Mouse (Mus musculus) adipocyte (in vitro differentiated cells): ENCODE measurements around the gene Bend6.

Experiments used
- DNase-seq: peaks from one replicate; pipeline ENCODE4 v3.0.0-alpha.2; 2016; ENCODE audit warnings: low spot score

The Bend6 gene

DNA sequence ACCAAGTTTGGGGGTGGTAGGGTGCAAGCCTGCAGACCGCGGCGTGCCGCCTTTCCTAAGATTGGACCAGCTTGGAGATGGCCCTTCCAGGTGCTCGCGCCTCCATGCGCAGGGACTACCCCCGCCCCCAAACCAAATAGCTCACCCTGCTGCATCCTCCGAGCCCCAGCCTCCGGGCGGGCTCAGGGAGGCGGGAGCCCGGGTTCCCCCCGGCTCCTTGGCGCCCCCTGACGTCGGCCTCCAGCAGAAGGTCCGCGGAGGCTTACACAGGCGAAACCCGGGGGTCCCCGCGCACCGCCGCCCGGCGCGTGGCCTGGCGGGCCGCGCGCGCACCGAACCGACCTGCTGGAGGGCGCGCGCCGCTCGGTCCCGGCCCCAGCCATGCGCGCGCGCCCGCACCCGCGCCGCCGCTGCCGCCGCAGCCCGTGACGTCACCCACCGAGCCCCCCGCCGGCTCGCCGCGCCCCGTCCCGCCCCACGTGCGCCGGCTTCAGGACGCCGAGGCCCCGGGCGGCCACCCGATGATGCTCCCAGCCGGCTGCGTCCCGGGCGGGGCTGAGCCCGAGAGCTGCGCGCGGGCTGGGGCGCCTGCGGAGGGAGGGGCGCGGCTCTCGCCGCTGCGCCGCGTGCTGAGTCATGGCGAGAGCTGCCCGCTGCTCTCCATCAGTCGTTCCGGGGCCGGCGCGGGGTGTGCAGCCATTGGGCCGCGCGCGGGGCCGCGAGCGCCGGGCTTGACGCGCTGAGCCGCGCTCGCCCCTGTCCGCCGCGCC, at the start of gene Bend6:
Gene Bend6, minus strand, starts transcription at position 396 of the 770 bp plus-strand sequence.
- no peak for DNase-seq

DNA sequence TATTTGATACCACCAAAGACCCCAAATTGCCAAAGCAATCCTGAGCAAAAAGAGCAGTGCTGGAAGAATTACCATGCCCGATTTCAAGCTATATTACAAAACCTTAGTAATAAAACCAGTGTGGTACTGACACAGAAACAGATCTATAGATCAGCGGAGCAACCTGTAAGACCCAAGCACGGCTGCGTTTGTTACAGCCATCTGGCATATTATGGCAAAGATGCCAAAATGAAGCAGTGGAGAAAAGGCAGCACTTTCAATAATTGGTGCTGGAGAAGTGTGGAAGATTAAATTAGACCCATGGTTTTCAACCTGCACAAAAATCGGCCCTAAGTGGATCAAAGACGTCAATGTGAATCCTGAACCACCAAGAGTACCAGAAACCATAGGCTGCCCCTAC, 48.0 kb upstream of the Bend6 start:
- no peak for DNase-seq

DNA sequence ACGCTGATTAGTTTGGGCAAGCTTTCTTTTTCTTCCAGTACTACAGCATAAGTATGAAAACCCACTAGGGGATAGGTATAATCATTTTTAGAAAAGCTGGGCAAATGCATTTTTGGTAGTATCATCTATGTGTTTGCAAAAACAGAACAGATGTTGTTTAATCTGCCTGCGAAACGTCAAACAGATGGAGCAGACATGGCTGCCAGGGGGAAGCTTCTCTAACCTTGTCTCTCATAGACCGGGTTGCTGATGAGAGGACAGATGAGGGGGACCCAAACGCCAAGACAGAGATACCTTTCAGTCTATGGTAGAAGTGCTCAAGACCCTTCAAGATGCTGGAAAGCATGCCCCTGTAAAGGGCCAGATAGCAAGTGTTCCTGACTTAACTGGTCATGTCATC, 40.9 kb upstream of the Bend6 start:
- no peak for DNase-seq

DNA sequence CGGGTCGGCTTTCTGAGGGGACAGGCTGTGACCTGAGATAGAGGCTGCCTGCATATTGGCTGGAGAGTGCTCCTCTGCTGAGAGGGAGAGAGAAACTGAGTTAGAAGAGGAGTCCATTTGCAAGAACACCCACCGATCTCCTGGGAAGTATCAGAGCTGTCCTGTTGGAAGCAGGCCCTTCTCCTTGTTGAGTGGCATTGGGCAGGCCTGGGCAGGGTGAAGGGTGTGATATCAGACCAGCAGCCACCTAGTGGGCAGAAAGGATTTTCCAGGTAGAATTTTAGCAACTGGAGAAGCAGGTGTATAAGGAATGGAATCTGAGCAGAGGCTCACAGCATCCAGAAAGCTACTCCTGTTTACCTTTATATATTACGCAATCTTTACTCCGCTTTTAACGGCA, 40.2 kb upstream of the Bend6 start:
- DNase-seq: no peak

DNA sequence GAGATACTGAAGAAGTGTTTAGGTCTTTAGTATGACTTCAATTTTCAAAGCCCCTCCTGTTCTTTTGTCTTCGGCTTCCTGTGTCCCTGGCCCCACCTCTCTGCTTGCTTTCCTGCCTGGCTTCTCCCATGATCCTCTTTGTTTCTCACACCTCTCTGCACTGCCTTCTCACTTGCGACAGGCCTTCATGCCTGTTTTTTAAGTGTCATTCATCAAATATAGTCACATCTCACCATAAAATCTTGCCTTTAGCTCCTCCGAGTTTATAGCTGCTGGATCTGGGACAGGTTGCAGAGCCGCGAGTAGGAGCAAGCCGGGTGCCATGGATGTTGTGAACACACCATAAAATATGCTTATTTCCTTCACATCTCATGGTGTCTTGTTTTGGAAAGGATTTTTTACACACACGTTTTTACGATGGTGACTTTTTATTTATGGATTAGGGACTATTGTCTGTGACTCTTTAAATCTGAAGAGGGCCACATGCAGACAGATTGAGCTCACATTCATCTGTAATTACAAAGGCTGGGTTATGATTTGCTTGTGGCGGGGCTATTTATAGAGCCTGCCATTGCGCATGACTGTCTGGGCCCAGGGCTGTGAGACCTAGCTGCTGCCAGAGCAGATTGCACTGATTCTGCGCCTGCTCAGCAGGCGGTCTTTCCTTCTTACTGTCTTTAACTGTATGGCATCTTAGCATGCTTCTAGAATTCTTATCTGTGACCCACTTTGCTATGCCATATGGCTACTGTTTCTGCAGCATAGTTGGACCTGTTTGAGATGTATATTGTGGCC, 39.2 kb upstream of the Bend6 start:
- DNase-seq: no peak

DNA sequence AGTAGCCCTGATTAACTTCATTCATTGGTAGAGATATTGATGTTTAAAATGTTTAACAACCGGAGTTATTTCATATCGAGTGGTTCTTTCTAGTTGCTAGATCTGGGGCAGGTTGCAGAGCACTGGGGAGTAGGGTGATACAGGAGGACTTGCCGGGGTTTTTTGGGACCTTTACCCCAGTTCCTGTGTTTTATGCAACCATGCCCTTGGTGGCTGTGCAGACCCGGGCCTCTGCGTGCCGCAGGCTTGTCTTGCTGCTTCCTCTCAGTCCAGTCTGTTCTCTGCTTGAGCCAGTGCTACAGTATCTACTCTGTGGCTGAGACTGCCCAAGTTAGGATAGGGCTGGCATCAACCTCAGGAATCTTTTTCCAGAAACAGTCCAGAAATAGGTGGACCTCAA, 38.1 kb upstream of the Bend6 start:
- DNase-seq: no peak

DNA sequence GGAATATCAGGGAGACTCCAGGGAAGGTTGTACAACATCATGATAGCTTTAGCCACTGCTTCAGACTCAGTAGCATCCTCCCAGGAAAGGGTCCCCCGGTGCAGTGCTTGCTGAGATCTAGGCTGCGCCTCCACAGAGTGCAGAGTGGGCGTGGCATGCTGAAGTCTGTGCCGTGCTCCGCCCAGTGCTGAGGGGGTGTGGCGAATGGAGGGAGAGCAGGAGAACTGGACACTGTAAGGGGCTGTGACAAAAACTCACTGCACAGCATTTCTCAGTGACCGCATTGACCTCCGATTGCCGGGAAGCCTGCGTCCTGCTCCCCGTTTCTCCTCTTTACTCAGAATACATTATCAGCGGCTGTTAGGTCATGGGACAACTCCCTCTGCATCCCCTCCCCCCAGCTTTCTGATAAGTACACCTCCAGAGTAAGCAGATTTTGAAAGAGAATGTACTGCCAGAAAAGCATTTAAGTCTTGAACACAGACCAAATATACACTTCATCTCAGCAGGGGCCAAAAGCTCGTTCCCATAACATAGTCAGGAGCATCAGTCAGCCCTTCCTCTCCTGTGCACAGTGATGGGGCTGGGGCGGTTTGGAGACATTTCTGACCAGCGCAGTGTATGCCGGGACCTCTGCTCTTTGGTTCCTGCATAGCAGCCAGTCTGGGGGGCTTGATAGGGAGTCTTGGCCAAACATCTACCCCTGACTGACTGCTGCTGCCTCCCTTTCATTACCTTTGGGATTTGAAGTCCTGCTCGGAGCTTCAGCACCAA, 37.5 kb upstream of the Bend6 start:
- DNase-seq: no peak

DNA sequence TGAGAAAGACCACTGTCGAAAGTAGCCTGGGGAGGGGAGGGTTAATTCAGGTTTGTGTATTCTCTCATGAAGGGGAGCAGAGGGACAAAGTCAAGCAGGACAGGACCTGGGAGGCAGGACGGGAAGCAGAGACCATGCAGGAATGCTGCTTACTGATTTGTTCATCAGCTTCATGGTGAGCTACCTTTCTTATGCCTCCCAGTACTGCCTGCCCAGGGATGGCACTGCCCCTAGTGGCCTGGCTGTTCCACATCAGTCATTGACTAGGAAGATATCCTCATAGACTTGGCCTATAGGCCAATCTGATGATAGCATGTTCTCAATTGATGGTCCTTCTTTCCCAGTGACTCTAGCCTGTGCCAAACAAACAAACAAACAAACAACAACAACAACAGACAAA, 36.3 kb upstream of the Bend6 start:
- DNase-seq: no peak

DNA sequence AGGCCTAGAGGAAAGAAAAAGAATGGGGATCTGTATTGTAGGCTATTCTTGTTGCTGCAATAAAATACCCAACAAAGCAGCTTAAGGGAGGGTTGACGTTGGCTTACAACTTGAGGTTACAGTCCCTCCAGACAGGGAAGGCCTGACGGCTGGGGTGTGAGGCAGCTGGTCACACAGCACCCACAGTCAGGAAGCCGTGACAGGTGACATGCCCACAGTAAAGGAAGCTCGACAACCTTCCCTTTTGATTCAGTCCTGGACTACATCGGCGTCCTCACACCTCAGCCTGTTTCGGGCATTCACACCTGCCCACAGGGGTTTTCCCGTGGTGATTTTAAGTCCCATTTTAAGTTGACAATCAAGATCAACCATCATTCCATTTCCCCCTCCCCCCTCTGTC, 35.0 kb upstream of the Bend6 start:
- DNase-seq: no peak

DNA sequence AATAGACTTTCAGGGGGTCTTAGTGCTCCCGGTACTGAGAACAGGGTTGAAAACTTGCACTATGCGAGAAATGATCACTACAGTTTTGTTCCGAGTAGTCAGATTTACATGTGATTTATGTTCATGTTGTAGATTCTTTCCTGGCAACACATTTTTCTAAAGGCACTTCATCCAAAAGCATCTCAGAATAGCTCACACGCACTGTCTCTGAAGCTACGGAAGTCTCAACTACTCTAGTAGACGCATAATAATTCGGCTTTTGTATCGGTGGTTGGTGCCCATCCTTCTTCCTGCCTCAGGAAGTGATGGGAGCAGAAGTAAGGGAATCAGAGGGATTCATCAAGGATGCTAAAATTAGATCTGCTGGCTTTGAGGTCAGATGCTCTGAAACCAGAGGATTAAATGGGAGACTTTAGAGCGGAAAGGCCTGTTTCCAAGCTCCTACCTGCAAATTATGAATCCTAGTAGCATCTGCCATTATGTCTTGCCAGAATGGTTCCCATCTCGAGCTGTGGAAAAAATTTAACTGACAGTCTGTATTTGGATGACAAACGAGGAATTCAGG, 32.8 kb upstream of the Bend6 start:
- no peak for DNase-seq

DNA sequence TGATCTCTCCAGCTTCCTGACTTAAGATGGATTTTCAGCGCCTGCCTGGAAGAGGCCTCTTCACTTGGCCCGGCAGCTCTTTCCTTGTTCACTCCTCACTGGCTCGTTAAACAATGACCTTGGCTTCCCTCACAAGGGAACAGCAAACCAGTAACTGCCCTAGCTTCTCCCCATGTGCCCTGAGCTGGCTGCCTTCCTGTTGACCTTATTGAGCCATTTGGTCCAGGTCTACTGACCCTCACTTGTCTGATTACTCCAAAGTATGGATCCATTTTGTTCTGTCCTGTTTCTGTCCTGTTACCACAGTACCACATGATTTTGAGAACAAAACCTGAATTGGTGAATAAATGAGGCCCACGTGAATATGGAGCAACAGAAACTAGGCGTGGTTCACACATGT, 32.2 kb upstream of the Bend6 start:
- no peak for DNase-seq

DNA sequence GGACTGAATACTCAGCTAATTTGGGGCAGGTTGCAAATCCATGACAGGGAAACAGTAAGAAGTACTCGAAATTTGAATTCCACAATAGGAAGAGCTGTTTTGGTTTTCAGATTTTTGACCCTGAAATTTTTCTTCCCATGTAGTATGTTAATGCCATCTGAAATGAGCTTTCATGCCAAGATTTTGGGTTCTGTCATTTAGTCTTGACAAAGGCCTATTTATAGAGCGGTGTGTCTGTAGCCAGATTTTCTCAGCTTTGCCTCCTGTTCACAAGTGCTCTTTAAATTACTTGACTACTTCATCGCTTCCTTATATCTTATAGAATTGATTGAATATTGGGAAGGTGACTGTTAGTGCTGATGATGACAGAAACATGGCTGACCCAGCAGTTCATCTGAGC, 28.3 kb upstream of the Bend6 start:
- no peak for DNase-seq

DNA sequence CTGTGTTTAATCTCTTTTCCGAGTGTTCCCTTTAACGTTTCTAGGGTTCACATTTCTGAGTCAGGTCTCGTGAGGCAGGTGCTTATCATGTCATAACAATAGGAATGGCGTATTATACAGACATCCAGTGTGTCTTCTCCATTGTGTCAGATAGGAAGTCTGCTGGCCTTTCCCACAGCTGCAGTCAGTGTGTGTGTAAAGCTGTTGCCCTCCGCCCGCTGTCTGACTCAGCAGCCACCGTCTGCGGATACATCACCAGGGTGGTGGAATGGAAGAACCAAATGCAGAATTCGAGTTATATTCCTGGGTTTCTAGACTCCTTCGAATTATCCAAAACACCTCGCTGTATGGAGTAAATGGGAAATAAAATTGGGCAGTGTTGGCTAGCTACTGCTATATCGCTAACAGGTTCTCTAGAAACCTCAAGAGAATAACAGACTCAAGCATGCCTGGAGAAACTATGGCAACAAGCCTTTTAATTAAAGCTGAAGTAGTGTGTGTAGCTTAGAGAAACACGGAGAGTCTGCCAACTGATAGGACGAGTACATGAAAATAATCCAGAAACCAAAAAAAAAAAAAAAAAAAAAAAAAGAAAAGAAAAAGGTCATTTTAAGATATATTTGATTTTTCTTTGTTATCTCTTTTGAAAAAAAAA, 25.4 kb upstream of the Bend6 start:
- DNase-seq: no peak

DNA sequence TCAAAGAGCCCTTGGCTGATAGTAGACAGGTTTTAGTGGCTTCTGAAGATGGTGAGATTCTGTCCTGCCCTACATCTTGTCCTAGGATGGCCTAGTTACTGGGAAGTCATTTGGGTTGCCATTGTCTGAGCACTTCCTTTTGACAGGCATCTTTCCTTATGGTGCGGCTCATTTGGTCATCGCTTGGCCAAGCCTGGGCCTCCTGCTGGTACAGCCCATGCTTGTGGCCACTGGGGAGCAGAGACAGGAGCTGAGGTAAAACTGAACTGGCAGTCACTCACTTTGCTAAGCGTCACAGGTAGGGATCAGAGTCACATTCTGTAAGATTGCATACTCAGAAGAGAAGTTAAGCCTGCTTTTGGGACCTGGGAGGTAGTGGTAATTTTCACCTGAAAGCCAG, 24.6 kb upstream of the Bend6 start:
- no peak for DNase-seq

DNA sequence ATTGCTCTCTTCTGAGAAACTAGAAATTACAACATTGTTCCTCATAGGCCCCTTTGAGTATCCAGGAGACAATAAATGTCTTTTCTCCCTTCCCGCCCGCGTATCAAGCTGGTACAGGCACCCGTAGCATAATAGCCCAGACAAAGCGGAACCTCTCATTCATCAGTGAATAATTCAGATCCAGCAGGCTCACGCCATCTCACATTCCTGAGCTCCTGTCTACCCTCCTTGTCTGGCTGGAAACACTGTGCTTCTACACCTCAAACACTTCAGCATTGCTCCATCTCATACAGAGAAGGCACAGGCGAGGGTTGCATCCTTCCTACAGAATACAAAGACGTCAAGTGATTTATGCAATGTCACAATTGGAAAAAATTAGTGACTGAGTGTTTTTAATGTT, 24.2 kb upstream of the Bend6 start:
- DNase-seq: no peak

DNA sequence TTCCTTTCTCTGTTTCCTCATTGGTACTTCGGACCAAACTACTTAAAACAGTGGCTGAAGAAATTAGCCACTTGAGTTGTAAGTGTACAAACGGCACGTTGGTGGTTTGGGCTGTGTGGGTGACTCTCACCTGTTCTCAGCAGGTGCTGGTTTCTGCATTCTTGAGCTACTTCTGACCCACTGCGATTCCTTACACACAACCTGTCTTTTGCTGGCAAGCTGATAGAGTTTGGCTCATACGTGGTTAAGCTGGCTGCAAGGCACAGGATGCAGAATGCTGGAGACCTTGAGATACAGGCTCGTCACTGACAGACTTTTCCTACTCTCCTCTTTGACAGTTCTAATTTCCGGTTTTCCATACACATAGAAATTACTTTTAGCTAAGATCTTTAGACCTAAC, 19.9 kb upstream of the Bend6 start:
- no peak for DNase-seq

DNA sequence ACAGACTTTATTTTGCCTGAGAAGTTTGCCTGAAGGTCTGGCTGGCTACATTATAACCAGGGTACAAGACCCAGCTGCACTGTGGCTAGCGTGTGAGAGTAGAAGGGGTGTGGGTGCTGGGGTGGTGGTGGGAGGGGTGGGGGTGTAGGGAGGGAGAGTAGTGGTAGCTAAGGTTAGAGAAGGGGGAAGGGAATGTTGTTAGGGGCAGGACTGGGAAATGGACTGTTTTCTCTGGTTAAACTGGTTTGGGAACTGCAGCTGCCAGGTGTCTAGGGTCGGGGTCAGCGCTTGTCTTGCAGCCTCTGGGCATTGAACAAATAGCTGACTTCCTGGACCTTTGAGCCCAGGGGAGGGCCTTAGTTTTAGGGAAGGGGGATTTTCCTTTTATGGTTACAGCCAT, 17.7 kb upstream of the Bend6 start:
- no peak for DNase-seq

DNA sequence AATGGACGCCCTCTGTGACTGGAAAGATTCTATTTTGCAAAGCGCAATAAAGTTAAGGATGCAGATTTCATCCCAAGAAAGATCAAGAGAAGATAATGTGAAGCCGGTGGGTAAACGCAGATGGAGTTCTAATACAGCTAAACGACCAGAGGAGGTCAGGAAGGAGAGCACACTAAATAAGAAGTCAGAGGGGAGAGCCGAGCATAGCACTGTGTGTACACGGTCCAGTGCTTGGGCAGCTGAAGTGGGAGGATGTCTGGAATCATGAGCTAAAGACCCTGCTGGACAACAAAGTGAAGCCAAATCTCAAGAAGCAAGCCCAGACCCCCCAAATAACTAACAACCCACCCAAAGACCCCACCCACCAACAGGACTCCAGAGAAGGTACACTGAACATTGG, 15.4 kb upstream of the Bend6 start:
- no peak for DNase-seq

DNA sequence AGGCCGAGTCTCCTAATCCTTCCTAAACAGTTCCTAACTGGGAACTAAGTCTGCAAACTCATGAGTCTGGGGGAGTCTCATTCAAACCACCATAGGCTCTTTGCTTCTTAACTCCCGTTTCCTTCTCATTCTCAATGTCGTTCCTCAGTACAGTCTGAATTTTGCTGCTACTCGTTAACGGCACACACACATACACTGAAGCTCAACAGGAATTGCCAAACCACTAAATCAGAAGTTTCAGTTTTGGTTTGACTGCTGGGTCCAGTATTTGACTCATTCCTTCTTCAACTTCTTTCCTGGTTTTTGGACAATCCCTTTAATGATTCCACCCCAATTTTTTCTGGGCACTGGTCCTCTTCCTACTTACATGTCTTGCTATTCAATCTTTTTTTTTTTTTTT, 8.9 kb upstream of the Bend6 start:
- DNase-seq: no peak

DNA sequence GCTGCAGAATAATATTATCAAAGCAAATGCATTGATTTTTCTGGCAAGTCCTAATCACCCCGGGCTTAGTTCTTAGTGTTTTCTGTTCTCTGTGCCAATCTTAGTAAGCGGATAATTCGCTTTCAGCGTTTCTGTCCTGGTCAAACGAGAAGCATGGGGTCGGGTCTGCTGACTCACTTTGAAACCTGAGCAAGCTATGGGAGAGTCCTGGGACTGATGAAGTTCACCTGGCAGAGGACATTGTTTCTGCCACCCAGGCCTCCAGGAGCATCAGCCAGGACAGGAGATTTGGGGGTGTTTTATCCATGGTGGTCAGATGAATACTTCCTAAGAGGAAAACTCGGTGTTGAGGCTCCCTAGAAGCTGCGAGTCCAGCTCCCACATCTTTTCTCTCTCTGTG, 4.0 kb upstream of the Bend6 start:
- DNase-seq: no peak

DNA sequence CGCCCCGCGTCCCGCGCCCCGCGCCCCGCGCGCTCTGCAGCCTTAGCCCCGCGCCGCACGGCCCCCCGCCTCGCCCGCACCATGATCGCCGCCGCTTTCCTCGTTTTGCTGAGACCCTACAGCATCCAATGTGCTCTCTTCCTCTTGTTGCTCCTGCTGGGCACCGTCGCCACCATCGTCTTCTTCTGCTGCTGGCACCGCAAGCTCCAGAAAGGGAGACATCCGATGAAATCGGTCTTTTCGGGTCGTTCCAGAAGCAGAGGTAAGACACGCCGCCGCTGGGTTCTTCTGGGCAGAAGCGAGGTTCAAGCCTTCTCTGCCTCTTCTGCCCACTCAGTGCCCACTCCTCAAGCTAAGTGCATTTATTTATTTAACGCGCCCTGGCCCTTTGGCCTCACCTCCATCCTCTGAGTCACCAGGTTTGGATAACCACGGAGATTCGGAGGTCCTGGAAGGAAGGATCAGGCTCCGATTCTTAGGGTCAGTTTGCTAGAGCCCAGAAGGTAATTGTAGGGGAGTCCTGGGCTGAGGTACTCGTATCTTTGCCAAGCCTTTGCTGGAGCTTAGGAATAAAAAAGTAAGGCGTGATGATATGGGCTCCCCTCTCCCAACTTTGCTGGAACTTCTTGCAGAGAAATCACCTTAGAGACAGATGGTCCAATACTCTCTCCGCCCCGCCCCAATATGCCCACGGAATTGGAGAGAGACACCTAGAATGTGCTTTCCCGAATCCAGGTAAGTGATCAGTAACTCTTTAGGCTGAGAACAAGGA, 761 bp upstream of the Bend6 start, which contains the start of gene Dst:
Gene Dst, plus strand, starts transcription at position 35 of the 772 bp plus-strand sequence.
- no peak for DNase-seq
